Mouse (Mus musculus) layer of hippocampus, adult 9-11 months (tissue): ENCODE measurements around the gene Rnf114.

Experiments
- DNase-seq: peaks from one replicate; pipeline ENCODE4 v3.0.0; 2022

The Rnf114 gene

GRCm38 (mm10) chr2:167475596-167475995 lies 16.8 kb upstream of the Rnf114 start:
- no peak for DNase-seq

- peak; percentile 88 for DNase-seq
Observed at GRCm38 (mm10) chr2:167476200-167476688, 16.2 kb upstream of the Rnf114 start.

- no peak for DNase-seq
Observed at GRCm38 (mm10) chr2:167476762-167477161, 15.7 kb upstream of the Rnf114 start.

DNA sequence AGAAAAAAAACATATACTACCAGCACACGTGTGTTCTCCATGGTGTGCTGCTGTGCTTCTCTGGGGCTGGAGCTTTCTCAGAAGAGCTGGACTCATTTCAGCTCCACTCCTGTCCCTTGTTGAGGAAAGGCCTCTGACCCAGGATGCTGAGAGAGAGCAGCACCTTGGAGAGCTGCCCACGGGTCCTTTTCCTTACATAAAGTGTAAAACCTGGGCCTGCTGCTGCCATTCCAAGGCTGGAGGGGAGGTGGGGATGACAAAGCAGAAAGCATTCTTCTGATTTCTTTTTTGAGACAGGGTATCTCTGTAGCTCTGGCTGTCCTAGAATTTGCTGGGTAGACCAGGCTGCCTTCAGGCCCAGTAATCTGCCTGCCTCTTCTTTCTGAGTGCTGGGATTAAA lies 14.3 kb upstream of the Rnf114 start:
- no peak for DNase-seq

DNA sequence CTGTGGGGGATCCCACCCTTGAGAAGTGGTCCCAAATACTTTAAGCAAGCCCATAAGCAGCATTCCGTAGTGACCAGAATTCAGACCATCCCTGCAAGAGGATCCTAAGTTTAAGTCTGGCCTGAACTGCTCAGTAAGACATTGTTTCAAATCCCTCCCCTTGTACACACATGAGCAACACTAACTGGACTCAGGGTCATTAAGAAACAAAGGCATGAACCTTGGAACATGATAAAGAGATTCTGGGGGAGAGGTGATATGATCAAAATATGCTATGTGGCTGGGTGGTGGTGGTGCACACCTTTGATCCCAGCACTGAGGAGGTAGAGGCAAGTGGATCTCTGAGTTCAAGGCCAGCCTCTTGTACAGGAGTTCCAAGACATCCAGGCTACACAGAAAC lies 12.9 kb upstream of the Rnf114 start:
- DNase-seq: no peak

GRCm38 (mm10) chr2:167482681-167483080 lies 9.8 kb upstream of the Rnf114 start:
- DNase-seq: no peak

DNA sequence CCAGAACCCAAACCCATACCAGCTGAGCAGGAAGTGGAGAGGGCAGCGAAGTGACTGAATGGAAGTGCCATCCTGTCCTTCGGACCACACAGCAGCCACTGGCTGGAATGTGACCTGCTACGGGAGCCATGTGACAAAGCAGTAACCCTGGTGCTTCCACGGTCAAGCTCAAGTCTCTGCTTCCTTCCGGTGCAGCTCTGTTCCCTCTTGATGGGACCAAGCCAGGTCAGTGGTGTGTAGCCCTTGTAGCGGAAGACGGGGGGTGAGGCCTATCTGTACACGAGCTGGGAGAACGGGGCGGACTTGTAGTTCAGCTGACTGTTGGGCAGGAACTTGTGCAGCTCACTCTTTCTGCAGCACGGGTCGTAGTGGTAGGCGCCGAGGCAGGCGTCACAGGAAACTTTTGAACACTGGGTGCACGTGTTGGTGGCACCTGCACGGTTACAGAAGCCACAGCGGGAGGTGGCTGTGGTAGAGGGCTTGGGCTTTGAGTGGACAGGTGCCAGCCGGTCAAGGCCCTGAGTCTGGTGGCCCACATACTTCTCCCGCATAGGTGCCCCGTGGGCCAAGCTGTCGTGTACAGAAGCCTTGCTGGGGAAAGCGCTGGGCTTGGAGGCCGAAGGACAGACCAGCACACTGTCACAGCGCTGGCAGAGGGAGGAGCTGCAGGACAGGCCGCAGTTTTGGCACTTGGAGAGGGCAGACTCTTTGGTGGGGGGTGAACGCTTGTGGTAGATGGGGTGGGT lies 9.2 kb upstream of the Rnf114 start:
- DNase-seq: no peak

- no peak for DNase-seq
Observed at GRCm38 (mm10) chr2:167483827-167484410, 8.5 kb upstream of the Rnf114 start.

GRCm38 (mm10) chr2:167484932-167485331 lies 7.5 kb upstream of the Rnf114 start:
- DNase-seq: no peak

- DNase-seq: no peak
Observed at GRCm38 (mm10) chr2:167485501-167486377, 6.7 kb upstream of the Rnf114 start.

DNA sequence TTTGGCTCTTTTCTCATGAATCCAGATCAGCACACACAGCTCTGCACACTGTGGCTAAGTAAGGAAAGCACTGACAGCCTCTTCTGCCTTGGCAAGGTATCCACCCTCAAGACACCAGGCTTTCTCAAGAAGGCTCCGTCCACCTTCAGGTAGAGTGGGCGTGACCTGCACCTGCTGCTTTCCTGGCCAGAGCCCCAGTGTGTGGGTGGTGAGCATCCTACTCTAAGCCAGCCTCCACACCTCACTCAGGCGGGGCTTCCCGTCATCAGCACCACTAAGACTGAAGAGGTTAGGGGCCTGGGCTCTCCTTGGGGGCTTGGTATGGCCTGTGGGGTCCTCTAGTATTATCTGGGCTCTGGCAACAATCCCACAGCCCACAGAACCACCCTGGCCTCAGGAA lies 5.9 kb upstream of the Rnf114 start:
- no peak for DNase-seq

GRCm38 (mm10) chr2:167487551-167487950 lies 4.9 kb upstream of the Rnf114 start:
- DNase-seq: no peak

DNA sequence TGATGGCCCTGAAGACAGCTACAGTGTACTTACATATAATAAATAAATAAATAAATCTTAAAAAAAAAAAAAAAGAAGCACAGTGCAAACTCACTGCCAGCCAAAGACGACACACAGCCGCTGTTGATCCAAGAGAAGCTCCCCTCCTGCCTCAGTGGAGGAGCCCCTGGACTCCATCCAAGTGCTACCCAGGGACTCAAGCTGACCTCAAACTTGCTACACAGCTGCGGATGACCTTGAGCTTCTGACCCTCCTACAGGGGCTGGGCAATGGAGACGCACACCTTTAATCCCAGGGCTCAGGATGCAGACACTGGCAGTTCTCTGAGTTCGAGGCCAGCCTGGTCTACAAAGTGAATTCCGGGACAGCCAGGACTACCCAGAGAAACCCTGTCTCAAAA lies 4.5 kb upstream of the Rnf114 start:
- DNase-seq: no peak

DNA sequence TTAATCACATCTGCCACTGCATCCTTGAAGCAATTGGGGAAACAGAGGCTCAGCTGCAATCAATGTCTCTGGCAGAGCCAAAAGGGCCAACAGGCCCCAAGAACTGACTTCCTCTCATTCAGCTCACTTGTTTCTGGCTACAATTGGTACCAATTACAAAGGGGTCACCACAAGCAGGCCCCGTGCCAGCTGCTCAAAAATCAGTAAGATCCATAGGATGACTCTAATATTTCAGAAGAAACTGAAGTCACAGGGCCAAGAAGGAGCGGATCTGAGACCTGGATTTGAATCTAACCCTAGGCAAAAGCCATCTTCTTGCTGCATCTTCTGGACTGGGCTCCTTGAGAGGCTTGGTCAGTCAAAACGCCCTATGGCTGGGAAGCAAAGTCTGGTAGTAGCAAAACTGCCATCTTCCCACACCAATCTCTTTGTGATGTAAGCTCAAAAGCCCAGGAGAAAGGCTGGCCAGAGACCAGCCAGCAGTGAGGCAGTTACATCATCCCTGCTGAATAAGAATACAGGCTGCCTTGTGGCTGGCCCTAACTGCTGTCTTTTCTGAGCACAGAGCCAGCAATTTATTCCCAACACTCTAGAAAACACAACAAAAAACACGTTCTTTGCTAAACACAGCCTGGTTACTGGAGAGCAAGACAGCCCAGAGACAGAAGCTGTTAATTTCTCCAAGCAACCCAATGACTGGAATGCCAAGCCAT lies 1.5 kb upstream of the Rnf114 start:
- peak; percentile 90 for DNase-seq

DNA sequence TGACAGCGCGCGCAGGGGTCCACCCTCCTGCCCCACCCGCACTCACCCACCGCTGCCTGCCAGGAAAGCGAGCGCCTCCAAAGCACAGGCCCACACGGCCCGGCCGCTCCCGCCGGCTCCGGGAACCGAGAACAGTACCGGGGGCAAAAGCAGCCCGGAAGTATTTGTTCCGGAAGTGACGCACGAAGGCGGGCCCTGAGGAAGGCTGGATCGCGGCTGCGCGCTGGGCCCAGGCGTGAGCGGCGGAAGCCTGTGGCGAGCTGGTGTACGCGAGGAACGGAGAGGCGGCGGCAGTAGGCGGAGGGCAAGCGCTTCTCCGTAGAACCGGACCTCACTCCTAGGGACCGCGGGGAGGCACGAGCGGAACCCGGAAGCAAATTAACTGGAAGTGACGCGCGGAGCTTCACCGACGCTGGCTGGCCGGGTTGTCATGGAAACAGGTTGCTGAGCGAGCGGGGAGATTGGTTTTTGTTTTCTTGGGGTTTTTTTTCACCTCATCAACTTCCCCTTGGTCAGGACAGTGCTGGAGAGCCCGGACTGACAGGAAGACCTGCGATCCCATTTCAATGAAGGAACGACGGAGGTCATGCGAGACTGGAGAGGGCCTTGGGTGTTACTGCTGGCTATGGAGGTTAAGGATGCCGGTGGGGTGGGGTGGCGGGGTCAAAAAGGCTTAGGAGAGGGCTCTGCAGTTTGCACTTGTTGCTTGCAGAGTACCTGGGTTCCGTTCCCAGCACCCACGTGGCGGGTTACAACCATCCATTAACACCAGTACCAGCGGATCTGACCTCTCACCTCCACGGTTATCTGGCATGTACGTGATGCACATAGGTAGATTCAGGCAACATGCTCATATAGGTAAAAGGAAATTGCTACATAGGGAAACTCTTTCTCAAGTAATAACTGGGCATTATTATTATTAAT lies 530 bp downstream of the Rnf114 start, which contains the start of gene Spata2:
TSS of gene Spata2 (minus strand) at position 175 of the 924 bp plus-strand sequence.
- DNase-seq: peak; percentile 93

DNA sequence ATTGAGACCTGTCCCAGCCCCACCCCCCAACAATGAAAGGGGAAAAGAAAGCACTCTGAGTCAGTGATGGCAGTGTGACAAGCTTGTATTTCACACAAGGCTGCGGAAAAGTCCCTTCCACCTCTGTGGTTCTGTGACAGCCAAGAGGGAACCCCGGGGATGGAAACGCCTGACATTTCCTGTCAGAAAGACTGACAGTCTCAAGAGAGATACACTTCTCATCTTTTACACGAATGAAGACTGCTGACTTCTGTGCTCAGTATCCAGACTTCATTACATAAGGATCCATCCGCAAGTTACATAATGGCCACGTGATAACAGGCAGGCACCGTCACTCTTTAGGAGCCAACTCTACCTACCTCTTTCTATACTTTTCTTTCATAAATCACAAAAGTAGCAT lies 4.0 kb downstream of the Rnf114 start:
- no peak for DNase-seq

- no peak for DNase-seq
Observed at GRCm38 (mm10) chr2:167497272-167497671, 4.8 kb downstream of the Rnf114 start.

DNA sequence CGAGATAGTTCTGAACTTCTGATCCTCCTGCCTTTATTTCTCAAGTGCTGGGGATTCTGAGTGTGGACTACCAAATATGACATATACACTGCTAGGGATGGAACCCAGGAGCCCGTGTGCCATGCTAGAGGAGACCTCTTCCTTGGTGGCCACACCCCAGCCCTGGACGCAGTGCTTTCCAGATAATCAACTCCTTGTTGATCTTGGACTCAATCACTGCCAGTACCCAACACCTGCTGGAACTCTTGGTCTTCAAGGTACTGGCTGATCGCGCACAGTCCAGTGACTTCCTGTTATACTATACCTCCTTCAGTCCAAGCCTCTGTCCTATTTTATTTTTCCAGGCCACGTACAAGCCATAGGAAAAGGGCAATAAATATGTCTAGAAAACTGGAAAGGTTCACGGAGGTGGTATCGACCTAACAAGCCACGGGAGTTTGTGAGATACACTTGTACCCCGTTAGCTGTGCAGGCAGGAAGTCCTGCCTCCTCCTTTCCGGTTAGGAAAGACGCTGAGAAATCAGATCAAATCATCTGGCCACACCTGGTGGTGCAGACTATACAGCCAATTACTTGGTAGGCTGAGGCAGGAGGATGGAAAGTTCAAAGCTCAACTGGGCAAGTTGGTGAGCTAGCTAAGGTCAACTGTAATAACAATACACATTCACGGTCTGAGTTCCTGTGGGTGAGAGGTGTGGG lies 10.3 kb downstream of the Rnf114 start:
- no peak for DNase-seq

- peak; percentile 87 for DNase-seq
Observed at GRCm38 (mm10) chr2:167503253-167503895, 10.9 kb downstream of the Rnf114 start.

- peak; percentile 44 for DNase-seq
Observed at GRCm38 (mm10) chr2:167503896-167504349, 11.5 kb downstream of the Rnf114 start.
